Mouse (Mus musculus): ENCODE data around the gene Pde6g. TPM values are rescaled to one million over a fixed set of nuclear protein-coding genes. Genes with fewer than 3 reads are reported as not detected.

The Pde6g gene
- total and polyA plus RNA-seq, 3 experiments: 0.35 to 0.84 TPM; not detected in 1

DNA sequence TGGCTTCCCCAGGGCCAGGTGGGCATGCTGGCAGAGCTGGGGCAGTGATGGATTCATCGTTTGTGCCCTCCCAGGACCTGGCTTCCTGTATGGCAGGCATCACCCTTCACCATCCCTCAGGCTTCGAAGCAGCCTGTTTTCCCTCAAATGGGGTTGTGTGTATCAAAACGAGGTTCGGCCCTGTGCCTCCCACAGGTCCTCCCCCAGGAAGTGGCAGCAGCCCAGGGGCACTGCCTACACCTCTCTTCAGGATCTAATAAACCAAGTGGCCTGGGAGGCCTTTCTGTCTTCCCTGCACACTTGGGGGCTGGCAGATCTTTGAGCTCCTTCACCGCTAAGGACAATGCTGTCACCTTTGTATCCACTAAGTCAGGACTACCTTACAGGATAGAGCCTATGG is 45.6 kb upstream of the Pde6g start:
- Histone ChIP-seq H3K4me3 (ENCODE audit: control insufficient read depth in 1 of 2, insufficient read depth in 1 of 2, low read depth in 2 of 2, low read length in 2 of 2) (no peak overlapping the region), H3K36me3 (ENCODE audit: control insufficient read depth in 1 of 2, insufficient read depth in 2 of 2, low read length in 2 of 2) (no peaks in the 10 kb centered on the region), H3K9me3 (replicated peaks; ENCODE audit: insufficient read depth, low read length) (no peaks in the 10 kb centered on the region), H3K79me2 (ENCODE audit: control insufficient read depth, insufficient read depth, low read length, poor library complexity) (no peaks in the 10 kb centered on the region), H3K27ac (ENCODE audit: control insufficient read depth, low read depth, low read length) (no peak overlapping the region), H3K4me1 (ENCODE audit: control insufficient read depth in 1 of 2, insufficient read depth in 2 of 2, low read length in 2 of 2) (no peaks in the 10 kb centered on the region), H3K27me3 (ENCODE audit: control insufficient read depth in 1 of 2, insufficient read depth in 2 of 2, low read length in 2 of 2) (no peaks in the 10 kb centered on the region; a peak in 1 of 4 replicates), H3K9ac (ENCODE audit: control insufficient read depth, low read depth, low read length, poor library complexity, severe bottlenecking) (no peak overlapping the region)
- DNase-seq (ENCODE audit: low read depth, low spot score): no peak
- TF ChIP-seq HCFC1 (IDR thresholded peaks at IDR 0.05; ENCODE audit: low read depth, low read length) (no peak), MAX (IDR thresholded peaks at IDR 0.05; ENCODE audit: low read length) (no peak), TBP (IDR thresholded peaks at IDR 0.05; ENCODE audit: low read depth, low read length) (no peak), EP300 (IDR thresholded peaks at IDR 0.05; ENCODE audit: low read depth in 1 of 2, low read length in 2 of 2) (no peak), CTCF (IDR thresholded peaks at IDR 0.05 in 2 of 3, conservative IDR thresholded peaks at IDR 0.05 in 1 of 3; ENCODE audit: control insufficient read depth in 1 of 3, insufficient read depth in 1 of 3, low read depth in 2 of 3, low read length in 3 of 3, poor library complexity in 1 of 3, severe bottlenecking in 1 of 3) (no peak), JUND (IDR thresholded peaks at IDR 0.05; ENCODE audit: low read depth, low read length) (no peak)

DNA sequence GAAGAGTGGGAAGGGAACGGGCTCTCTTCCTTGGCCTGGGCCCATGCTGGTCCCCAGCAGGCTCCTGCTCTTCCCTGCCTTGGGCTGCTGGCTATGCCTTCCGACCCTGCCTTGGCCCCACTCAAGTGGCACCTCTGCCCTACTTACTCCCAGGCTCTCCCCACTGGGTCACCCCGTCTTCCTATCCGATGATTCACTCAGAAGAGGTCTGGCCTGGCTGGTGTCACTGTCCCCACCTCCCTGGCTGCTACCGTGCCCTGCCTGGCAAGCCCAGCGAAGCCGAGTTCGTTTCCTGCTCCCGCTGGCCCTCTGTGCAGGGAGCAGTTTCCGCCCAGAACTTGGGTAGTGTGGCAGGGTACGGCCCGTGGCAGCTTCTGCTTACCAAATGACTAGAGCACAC is 44.9 kb upstream of the Pde6g start:
- Histone ChIP-seq H3K79me2 (ENCODE audit: control insufficient read depth, insufficient read depth, low read length, poor library complexity) (peaks cover 3% of the 10 kb centered on the region; the same call in 1 of the 2 replicates), H3K36me3 (ENCODE audit: control insufficient read depth in 1 of 2, insufficient read depth in 2 of 2, low read length in 2 of 2) (no peaks in the 10 kb centered on the region)

GRCm38 (mm10) chr11:120497436-120497835 is 44.1 kb upstream of the Pde6g start:
- no peaks in the 10 kb centered on the region; a peak in 1 of 4 replicates for H3K36me3 ChIP-seq (ENCODE audit: control insufficient read depth in 1 of 2, insufficient read depth in 2 of 2, low read length in 2 of 2)
- H3K27me3 ChIP-seq (ENCODE audit: control insufficient read depth in 1 of 2, insufficient read depth in 2 of 2, low read length in 2 of 2): no peaks in the 10 kb centered on the region
- 0 out of 4 replicates have a peak, but pooled peaks of 1 of the 2 experiments have one; percentile 1 for TF ChIP-seq POLR2A (IDR thresholded peaks at IDR 0.05; ENCODE audit: control insufficient read depth in 1 of 2, insufficient read depth in 1 of 2, low read depth in 1 of 2, low read length in 2 of 2, poor library complexity in 1 of 2)
- TF ChIP-seq MYC (IDR thresholded peaks at IDR 0.05; ENCODE audit: low read depth, low read length): no peak
- no peak for TF ChIP-seq NELFE (IDR thresholded peaks at IDR 0.05; ENCODE audit: low read depth, low read length)
- TF ChIP-seq HCFC1 (IDR thresholded peaks at IDR 0.05; ENCODE audit: low read depth, low read length): no peak
- no peak for TF ChIP-seq USF2 (IDR thresholded peaks at IDR 0.05; ENCODE audit: borderline replicate concordance in 1 of 2, insufficient read depth in 1 of 2, low read depth in 1 of 2, low read length in 2 of 2)
- H3K4me1 ChIP-seq (ENCODE audit: control insufficient read depth in 1 of 2, insufficient read depth in 2 of 2, low read length in 2 of 2): 0 out of 4 replicates have a peak, but pooled peaks cover 0 to 4% of the 10 kb centered on the region in 2 experiments
- no peak overlapping the region for H3K9ac ChIP-seq (ENCODE audit: control insufficient read depth, low read depth, low read length, poor library complexity, severe bottlenecking)
- no peak overlapping the region for H3K4me3 ChIP-seq (ENCODE audit: control insufficient read depth in 1 of 2, insufficient read depth in 1 of 2, low read depth in 2 of 2, low read length in 2 of 2)
- DNase-seq (ENCODE audit: low read depth, low spot score): no peak
- H3K79me2 ChIP-seq (ENCODE audit: control insufficient read depth, insufficient read depth, low read length, poor library complexity): peaks cover 10% of the 10 kb centered on the region
- H3K27ac ChIP-seq (ENCODE audit: control insufficient read depth, low read depth, low read length): no peak overlapping the region
- no peaks in the 10 kb centered on the region for H3K9me3 ChIP-seq (replicated peaks; ENCODE audit: insufficient read depth, low read length)

More for the DNA sequence above, 44.9 kb upstream of the Pde6g start:
- Histone ChIP-seq H3K27me3 (ENCODE audit: control insufficient read depth in 1 of 2, insufficient read depth in 2 of 2, low read length in 2 of 2) (no peaks in the 10 kb centered on the region), H3K27ac (ENCODE audit: control insufficient read depth, low read depth, low read length) (no peak overlapping the region), H3K9me3 (replicated peaks; ENCODE audit: insufficient read depth, low read length) (no peaks in the 10 kb centered on the region), H3K4me3 (ENCODE audit: control insufficient read depth in 1 of 2, insufficient read depth in 1 of 2, low read depth in 2 of 2, low read length in 2 of 2) (no peak overlapping the region), H3K4me1 (ENCODE audit: control insufficient read depth in 1 of 2, insufficient read depth in 2 of 2, low read length in 2 of 2) (no peaks in the 10 kb centered on the region), H3K9ac (ENCODE audit: control insufficient read depth, low read depth, low read length, poor library complexity, severe bottlenecking) (no peak overlapping the region)
- no peak for DNase-seq (ENCODE audit: low read depth, low spot score)
- TF ChIP-seq USF1 (IDR thresholded peaks at IDR 0.05; ENCODE audit: low read depth, low read length) (no peak), ZNF384 (IDR thresholded peaks at IDR 0.05; ENCODE audit: low read depth, low read length) (no peak), RCOR1 (IDR thresholded peaks at IDR 0.05; ENCODE audit: low read depth, low read length) (no peak), TBP (IDR thresholded peaks at IDR 0.05; ENCODE audit: low read depth, low read length) (no peak), MAX (IDR thresholded peaks at IDR 0.05; ENCODE audit: low read length) (no peak), CHD1 (IDR thresholded peaks at IDR 0.05; ENCODE audit: low read depth, low read length) (no peak), NELFE (IDR thresholded peaks at IDR 0.05; ENCODE audit: low read depth, low read length) (no peak), GABPA (IDR thresholded peaks at IDR 0.05; ENCODE audit: low read depth, low read length) (no peak), SMC3 (IDR thresholded peaks at IDR 0.05; ENCODE audit: low read depth, low read length) (no peak)

All from MEL (cell line).